Mouse (Mus musculus): ENCODE results near the gene Bivm.

The Bivm gene

DNA sequence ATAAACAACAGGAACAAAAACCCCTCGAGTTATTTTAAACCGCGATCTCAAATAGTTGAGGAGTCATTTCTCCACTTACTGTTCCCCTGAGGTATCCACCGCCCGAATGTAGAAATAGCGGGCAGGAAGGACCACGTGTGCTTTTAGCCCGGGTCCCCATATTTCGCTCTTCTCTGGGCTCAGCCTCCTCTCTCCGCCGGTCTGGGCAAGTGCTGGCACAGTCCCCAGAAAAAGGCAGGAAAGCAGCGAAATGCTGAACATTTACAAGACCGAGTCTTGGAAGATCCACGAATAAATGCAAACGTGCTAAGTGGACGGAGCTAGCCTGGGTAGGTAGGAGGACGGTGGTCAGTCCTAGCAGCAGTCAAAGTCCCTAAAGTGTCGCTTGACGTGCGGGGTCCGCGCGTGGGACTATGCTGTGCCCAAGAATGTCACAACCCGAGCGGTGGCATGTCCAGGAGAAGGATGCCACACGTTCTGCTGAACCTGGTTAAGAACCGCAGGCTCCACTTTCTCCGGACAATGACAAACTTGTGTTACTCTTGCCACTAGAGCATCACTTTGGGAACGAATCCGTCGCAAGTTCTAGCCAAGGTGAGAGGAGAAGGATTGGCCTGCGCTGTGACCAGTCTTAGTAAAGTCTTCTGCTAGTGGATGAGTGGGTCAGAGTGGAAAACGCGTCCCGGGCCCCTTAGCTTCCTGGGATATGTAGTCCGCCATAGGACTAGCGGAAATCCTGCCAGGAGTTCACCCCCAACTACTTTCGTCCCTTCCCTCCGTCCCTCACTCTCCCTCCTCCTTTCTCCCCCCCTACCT, at the start of gene Bivm, which contains the start of gene Kdelc1:
TSS of gene Bivm (plus strand) at position 719 of the 816 bp plus-strand sequence.
TSS of gene Kdelc1 (minus strand) at position 570 of the 816 bp plus-strand sequence.
- peak; percentile 95 for DNase-seq

DNA sequence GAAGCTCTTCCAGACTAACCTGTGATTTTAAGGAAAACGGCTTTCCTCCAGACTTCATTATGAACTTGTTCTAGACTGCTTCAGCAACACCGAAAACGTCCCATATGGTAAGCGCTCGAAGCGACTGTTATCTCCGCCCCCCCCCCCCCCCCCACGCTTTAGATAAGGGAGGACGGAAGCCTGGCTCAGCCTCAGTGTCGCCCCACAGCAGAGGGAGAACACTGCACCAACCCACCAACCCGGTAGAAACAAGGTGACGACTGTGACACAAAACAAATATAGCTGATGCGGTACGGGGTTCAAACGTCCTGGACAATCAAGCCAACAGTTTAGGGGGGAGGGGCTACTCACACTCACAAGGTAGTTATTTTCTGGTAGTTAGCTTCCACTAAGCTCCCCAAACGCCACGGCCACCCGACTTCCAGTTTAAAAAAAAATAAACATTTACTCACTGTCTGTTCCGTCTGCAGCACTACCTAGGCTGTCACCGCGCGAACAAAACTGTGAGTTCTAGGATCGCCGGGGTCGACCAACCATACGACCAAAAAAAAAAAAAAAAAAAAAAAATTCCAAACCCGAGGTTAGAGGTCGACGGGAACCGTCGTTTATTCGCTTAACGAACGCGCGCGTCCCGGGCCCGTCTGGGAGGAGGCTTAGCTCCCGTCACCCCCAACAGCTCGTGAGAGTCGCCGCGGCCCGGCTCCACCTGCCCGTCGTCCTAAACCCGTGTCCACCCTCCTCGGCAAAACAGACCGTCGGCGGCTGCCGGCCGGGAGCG, 17.1 kb upstream of the Bivm start:
- no peak for DNase-seq

DNA sequence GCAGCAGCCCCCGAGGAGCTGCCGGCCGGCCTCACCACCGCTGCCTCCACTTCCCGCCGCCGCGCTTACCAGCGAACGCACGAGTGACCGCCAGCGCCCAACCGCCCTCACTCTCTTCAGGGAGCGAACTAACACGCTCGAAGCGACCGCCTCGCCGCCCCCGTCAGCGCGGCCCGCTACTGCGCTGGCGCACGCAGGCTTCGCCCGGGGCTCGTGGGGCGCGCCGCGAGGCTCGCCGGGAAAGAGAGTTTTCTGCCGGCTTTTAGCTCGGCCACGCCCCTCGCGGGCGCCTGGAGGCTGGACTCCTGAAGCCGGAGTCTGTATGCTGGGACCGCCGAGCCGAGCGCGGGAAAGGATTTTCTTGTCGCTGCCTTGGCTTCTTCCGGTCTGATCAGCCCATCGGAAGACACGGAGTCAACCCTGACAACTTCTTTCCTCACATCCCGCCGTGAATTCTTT, 16.5 kb upstream of the Bivm start, which contains the start of gene Tex30:
TSS of gene Tex30 (minus strand) at position 183 of the 459 bp plus-strand sequence.
- peak; percentile 96 for DNase-seq

DNA sequence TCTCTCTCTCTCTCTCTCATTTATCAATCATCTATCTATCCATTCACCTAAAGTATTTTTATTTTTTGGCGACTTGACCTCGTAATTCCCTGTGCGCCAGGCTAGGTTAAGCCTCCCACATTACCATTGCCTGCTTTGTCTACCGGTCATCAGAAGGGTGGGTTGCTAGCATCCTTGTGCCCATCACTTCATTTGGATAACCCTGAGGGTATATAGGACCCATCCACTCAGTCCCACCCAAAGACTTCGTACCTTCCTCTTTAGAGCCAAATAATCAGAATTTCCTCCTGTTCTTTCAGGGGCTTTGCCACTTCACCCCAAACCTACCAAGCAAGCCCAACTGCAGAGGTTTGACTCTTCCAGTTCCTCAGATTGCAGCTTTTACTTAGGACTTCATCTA, 15.8 kb upstream of the Bivm start:
- no peak for DNase-seq

DNA sequence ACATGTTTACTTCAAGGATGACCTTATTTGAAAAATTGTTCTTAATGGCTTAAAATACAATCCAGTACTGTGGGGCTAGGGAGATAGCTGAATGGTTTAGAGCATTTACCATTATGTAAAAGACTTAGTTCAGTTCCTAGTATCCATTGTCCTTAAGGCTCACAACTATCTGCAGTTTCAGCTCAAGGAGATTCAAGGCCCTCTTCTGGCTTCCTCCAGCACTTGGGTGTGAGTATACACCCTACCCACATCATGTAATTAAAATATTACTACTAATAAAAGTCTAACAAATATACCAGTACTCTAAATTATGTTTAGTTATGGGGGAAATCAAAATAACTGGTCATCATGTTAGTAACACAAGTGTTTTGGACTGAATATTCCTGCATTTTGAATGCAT, 1.2 kb upstream of the Bivm start:
- no peak for DNase-seq

DNA sequence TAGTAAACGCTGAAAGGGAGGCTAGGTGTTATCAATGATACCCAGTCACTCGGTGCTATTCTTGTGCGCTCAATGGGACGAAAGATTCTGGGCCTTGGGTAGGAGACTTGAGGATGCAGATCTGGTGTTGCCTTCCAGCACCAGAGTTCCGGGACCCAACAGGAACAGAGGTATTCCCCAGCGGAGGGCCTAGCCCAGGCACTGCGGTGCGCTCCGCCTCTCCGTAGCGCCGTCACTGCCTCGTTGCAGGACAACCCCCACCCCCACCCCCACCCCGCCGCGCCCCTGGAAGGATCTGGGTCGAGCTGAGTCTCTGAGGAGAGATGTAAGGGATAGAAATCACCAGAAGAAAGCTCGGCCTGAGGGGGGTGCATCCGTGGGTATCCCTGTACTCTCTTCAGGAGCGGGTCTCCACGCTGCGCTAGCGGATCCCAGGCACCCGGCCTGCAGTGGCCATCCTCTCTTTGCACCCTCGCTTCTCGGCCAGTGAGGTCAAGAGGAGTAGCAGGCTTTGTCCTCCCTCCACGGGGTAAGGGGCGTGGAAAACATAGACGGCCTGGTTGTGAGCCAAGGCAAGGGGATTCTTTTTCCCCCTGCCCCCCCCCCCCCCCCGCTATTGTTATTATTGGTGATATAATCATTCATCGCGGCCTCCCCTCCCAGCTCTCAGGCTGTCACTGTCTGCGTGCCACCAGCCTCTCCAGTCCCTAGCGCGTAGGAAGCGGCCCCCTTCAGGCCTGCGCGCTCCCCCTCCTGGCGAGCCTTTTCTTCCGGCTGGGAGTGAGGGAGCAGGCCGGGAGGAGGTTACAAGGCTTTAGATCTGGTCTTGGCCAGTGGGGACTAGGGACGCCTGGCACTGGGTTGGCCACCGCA, 680 bp downstream of the Bivm start:
- DNase-seq: peak; percentile 89

DNA sequence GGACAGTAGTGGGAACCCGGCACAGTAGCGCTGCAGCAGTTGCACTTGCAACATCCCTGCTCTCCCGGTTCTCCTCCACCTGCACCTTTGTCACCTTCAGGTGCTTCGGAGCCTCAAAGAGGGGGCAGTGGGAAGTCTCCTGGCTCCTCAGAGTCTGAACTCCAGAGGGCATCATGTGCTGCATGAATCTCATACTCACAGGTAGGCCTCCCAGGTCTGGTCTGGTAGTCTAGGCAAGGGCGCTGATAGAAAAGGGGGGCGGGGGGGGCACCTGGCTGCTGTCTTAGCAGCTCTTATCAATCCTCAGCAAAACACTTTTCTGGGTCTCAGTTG, 1.3 kb downstream of the Bivm start:
- DNase-seq: no peak

DNA sequence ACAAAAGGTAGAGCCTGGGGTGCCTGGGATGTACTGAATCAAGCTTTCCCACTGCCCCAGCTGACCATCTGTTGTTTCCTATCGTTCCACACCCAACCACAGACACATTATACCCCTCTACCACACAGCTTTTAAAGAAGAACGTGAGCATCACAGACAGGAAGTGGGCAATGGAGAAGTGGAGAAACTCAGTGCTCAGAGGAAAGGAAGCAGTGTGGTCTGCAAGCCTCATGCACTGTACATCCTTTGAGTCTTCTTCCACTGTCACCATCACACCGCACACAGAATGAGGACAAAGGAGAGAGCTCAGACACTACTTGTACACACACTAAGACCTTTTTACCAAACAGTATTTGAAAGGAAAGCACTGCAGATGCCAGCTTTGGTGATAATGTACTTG, 3.5 kb downstream of the Bivm start:
- no peak for DNase-seq

DNA sequence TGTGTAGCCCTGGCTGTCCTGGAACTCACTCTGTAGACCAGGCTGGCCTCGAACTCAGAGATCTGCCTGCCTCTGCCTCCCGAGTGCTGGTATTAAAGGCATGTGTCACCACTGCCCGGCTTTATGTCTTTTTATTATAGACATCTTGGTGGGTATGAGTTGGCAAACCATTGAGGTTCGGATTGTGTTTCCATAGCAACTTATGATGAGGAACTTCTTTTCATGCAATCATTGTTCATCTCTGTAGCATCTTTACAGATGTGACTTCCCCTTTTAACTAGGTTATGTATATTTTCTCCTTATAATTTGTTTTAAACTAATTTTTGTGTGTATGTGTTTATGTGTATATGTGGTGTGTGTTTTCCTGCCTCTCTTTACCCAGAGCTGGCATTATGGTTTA, 6.8 kb downstream of the Bivm start:
- no peak for DNase-seq

DNA sequence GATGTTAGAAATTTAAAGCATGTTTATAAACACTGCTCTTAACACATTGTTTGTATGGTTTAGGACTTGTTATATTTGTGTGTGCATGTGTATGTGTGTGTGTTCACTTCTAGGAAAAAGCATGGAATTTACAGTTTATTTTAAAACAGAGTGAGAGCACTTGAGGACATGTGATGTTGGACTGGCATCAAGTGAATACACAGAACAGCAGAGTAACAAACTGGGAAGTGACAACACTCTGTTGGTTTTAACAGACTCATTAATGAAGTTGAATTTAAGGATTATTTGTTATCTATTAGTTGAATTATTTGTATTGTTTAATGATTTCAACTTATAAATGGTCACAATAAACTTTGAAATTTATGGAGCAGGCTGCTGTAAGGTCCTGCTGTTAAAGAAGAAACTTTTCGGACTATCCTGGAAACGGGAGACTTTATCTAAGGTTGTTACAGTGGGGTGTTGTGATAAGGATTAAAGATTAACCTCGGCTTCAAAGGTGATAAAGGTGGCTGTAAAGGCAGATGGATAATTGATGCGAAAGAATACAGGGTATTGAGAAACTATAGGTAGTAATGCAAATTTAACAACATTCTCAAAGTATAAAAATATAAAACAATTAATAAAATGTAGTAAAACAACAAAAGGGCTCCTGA, 11.3 kb downstream of the Bivm start:
- DNase-seq: no peak

DNA sequence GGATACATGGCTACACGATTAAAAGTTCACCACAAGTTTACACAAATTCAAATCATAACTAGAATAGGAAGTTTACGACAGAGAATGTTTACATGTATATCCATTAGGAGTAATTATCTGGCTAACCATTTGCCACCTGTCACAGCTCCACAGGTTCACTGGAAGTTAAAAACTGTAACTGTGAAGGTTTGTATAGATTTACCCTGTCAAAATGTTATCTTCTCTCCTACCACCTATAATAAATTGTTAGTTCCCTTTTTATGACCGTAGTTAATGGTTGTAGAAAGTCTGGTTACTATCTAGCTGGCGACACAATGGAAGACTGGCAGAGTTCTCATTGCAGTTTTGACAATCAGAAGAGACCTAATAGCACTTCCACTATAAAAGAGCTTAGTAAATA, 21.5 kb downstream of the Bivm start:
- DNase-seq: no peak

DNA sequence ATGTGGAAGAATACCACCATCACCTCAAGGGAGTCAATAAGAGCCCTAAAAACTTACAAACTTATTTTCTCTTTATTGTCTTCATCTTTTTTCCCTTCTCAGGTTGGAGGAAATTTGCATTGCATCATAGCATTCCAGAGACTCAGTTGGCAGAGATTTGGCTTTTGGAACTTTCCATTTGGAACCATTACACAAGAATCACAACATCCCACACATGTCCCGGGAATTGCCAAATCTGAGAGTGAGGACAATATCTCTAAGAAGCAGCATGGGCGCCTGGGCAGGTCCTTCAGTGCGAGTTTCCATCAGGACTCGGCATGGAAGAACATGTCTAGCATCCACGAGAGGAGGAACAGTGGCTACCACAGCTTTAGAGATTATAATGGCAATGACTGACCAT, 24.0 kb downstream of the Bivm start:
- DNase-seq: peak; percentile 48

DNA sequence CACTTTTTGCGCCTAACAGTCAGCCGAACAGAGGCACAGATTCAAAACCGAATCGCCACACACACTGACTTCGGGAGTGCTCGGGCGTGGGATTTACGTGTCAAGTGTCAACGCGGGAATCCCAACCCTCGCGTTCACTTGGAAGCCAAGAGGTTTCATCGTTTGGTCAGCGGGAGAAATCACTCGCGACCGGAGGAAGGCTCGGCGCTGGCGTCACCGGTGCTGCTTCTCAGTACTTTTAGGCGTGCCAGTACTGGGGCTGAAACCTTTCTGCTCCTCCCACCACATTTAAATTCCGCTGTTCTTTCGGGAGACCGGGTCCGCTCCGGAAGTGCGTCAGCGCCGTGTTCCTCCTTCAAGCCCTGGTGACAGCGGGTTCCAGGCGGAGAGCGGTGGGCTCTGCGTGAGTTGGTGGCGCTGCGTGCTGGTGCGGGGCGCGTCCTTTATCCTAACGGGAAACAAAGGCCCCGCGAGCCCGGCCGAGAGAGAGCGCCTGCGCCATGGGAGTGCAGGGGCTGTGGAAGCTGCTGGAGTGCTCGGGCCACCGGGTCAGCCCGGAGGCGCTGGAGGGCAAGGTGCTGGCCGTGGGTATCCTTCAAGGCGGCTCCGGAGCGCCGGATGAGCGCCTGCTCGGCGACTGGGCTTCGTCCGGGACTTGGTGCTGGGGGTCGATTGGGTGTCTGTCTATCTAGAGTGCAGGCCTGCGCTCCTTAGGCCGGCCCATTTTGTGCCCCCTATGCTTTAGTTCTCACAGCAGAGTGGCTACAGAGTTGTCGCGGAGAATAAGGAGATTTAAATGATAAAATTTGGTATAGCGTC, 29.0 kb downstream of the Bivm start, which contains the start of gene Ercc5:
TSS of gene Ercc5 (plus strand) at position 182 of the 819 bp plus-strand sequence.
- DNase-seq: peak; percentile 93

DNA sequence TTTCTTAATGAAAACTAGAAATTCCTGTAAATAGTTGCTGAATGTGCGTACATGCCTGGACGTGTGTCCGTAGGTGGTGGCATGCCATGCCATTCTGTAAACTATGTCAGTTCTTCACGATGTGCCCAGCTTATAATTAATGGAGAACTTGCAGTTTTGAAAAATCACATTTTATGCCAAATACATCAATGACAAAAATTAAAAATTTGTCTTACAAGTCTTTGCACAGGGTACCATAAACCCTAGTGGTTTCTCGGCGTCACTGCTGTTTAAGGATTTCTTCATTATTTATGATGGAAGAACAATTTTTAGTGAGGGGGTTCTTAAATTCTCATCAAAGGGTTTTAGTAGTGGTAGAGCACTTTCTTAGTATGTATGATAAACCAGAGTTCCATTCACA, 29.9 kb downstream of the Bivm start:
- DNase-seq: no peak

DNA sequence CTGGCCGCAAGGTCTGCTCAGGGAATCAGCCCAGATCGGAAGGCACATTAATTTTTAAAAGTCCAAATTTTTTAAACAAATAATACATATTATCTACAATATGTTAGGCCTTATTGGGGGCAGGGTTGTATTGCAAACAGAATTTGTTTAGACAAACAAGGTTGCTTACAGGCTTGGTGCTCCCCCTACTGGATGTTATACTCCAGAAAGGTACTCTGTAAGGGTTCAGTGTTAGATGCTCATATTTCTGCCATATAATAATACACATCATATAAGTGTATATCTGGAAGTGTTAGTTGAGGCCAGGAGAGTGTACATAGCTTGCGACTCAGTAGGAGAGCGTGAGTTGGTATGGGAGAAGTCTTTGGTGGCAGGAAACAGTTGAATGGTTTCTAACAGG, 36.5 kb downstream of the Bivm start:
- no peak for DNase-seq

DNA sequence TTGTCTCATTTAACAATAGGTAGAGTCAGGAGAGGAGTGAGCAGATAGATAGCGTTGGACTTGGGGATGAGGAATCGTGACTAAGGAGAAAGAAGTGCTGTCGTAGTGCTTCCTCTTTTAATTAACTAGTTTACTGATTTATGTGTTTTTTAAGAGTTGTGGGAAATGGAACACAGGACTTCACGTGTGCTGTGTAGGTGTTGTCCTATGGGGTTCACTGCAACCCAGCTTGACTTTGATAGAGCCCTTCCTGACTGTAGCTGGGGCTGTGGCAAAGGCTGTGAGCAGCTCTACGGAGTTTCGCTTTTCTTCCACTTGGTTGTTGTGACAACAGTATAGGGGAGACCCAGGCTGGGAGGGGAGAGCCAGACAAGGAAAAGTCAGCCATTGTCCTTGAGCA, 39.6 kb downstream of the Bivm start:
- no peak for DNase-seq

DNA sequence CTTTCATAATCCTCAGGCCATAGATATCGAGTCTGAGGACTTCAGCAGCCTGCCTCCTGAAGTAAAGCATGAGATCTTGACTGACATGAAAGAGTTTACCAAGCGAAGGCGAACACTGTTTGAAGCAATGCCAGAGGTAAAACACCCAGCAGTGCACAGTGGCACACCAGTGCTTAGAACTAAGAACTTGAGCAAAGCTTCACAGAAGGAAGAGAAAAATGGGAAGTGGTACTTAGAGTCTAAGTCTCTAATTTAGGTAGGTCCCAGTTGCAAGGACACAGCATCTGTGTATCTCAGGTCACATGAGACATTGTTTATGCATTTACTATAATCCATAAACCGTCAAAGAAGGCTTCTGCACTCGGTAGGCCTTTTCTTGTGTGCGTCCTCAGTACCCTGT, 43.1 kb downstream of the Bivm start:
- DNase-seq: no peak

DNA sequence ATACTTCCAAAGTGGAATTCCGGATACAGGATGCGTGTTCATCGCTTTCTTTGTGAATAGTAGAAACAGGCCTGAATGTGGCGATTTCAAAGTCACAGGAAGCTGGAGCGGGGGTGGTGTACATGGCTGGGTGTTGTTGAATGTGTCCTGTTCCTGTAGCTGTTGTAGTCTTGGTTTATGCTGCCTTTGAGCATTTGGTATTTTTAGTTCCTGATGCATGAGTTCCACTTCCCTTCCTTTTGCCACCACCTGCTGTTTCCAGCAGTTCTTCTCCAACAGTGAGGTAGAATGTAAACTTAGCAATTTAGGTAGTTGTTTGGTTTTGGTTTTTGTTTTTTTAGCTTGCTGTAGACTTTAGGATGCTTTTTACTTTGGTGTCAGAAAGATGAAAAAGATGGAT, 43.6 kb downstream of the Bivm start:
- DNase-seq: no peak

DNA sequence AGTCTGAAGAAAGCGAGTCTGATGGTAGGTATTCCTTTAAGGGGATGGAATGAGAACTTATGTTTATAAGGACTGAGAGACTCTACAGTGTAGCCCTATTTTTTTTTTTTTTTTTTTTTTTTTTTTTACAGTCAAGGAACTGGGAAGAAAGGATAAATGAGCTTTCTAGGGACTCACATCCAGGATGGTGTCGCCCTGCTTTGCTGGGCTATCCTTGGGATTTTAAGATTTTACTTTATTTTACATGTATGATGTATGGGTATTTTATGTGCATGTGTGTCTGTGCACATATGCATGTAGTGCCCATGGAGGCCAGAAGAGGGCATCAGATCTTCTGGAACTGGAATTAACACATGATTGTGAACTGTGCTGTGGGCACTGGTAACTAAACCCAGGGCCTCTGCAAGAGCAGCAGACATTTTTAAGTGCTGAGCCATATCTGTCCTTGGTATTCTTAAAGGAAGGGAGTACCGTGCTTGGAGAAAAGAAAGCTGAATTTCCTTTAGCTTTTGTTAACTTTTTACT, 49.2 kb downstream of the Bivm start:
- no peak for DNase-seq

DNA sequence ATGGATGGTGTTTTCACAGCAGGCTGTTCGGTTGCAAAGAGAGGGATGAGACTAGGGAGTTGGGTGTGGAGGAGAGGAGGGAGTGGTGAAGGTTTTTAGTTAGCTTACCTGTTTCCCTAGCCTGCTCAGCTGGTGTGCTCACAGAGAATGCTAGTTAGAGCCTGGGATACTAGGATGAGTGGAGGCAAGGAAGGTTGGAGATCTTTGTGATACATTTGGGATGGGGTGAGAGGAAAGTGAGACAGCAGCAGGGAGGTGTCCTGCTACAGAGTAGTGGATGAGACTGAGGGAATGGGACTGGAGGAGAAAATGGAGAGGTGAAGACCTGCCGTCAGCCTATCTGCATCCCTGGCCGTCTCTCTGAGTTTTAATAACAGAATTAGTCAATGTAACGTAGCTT, 53.9 kb downstream of the Bivm start:
- no peak for DNase-seq

DNA sequence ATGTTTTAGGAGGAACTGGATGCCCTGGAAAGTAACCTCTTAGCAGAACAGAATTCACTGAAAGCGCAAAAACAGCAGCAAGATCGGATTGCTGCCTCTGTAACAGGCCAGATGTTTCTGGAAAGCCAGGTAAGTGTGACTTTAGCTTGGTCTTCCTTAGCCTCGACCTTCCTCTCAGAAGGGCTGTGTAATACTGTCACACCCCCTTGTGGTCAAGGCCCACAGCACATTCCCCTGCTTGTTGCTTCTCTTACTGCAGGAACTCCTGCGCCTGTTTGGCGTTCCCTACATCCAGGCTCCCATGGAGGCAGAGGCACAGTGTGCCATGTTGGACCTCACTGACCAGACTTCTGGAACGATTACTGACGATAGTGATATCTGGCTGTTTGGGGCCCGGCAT, 55.1 kb downstream of the Bivm start:
- DNase-seq: no peak

Measured in right cerebral cortex, adult 18-20 months (tissue).